Mouse (Mus musculus): Measurements from ENCODE around the gene Bcl6. TPM values are rescaled to one million over a fixed set of nuclear protein-coding genes. Genes with fewer than 3 reads are reported as not detected.

Gene Bcl6
- polyA plus RNA-seq, 1 experiment from 2014 or later = 0.11 TPM

- Histone ChIP-seq H3K36me3 (ENCODE audit: control insufficient read depth, insufficient read depth, low read length) (no peaks in the 10 kb centered on the region), H3K4me3 (ENCODE audit: low read depth, low read length) (no peak overlapping the region), H3K4me1 (ENCODE audit: control insufficient read depth, insufficient read depth, low read length) (no peaks in the 10 kb centered on the region), H3K9me3 (ENCODE audit: control insufficient read depth, low read length) (no peaks in the 10 kb centered on the region), H3K9ac (ENCODE audit: low read length) (no peak overlapping the region), H3K27ac (ENCODE audit: low read depth, low read length) (no peak overlapping the region), H3K27me3 (ENCODE audit: control insufficient read depth, insufficient read depth, low read length) (no peaks in the 10 kb centered on the region), H3K4me2 (no peak overlapping the region)
- WGBS = 74% methylated on average over 5 of the region's 5 CpGs
- ATAC-seq (ENCODE audit: low FRiP score) (no peak), DNase-seq (ENCODE audit: low spot score, missing footprints) (no peak)
Measured at GRCm38 (mm10) chr16:24016742-24017141, 28.1 kb upstream of the Bcl6 start.

- 49% methylated on average over 6 of the region's 6 CpGs for whole genome bisulfite sequencing
- ATAC-seq (ENCODE audit: low FRiP score) (no peak), DNase-seq (ENCODE audit: low spot score, missing footprints) (no peak)
- H3K4me1 ChIP-seq (ENCODE audit: control insufficient read depth, insufficient read depth, low read length) = no peaks in the 10 kb centered on the region
- no peaks in the 10 kb centered on the region for H3K27me3 ChIP-seq (ENCODE audit: control insufficient read depth, insufficient read depth, low read length)
- H3K9me3 ChIP-seq (ENCODE audit: control insufficient read depth, low read length) = no peaks in the 10 kb centered on the region
- H3K4me3 ChIP-seq (ENCODE audit: low read depth, low read length) = no peak overlapping the region
- no peak overlapping the region for H3K9ac ChIP-seq (ENCODE audit: low read length)
- H3K36me3 ChIP-seq (ENCODE audit: control insufficient read depth, insufficient read depth, low read length) = no peaks in the 10 kb centered on the region
- H3K4me2 ChIP-seq = no peak overlapping the region
- no peak overlapping the region for H3K27ac ChIP-seq (ENCODE audit: low read depth, low read length)
Measured at GRCm38 (mm10) chr16:24016273-24016672, 27.6 kb upstream of the Bcl6 start.

GRCm38 (mm10) chr16:24014378-24014777 lies 25.7 kb upstream of the Bcl6 start:
- H3K4me1 ChIP-seq (ENCODE audit: control insufficient read depth, insufficient read depth, low read length) = no peaks in the 10 kb centered on the region
- no peak overlapping the region for H3K4me3 ChIP-seq (ENCODE audit: low read depth, low read length)
- 86% methylated on average over 3 of the region's 3 CpGs for WGBS
- H3K27me3 ChIP-seq (ENCODE audit: control insufficient read depth, insufficient read depth, low read length) = no peaks in the 10 kb centered on the region
- H3K9me3 ChIP-seq (ENCODE audit: control insufficient read depth, low read length) = no peaks in the 10 kb centered on the region
- ATAC-seq (ENCODE audit: low FRiP score) (no peak), DNase-seq (ENCODE audit: low spot score, missing footprints) (no peak)
- no peaks in the 10 kb centered on the region for H3K36me3 ChIP-seq (ENCODE audit: control insufficient read depth, insufficient read depth, low read length)
- H3K27ac ChIP-seq (ENCODE audit: low read depth, low read length) = no peak overlapping the region
- H3K4me2 ChIP-seq = no peak overlapping the region
- H3K9ac ChIP-seq (ENCODE audit: low read length) = no peak overlapping the region

DNA sequence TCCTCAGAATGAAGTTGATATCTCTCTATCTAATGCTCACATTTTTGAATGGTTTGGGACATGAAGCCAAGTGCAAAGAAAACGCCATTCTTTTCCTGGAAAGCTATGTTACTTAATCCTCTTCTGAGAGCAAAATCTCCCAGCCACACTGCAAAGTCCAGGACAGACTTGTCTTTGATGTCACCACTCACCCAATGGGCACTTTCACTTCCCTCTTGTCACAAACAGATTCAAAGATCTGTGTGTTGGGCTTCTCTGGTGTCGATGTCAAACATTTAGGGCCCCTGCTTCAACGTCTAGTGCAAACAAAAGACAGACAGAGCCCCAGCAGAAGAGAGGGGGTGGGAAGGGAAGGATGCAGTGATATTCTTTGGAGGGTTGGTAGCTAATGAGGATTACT lies 23.4 kb upstream of the Bcl6 start:
- WGBS = 52% methylated on average over 3 of the region's 3 CpGs
- ATAC-seq (ENCODE audit: low FRiP score) (no peak), DNase-seq (ENCODE audit: low spot score, missing footprints) (no peak)
- Histone ChIP-seq H3K4me1 (ENCODE audit: control insufficient read depth, insufficient read depth, low read length) (no peaks in the 10 kb centered on the region), H3K36me3 (ENCODE audit: control insufficient read depth, insufficient read depth, low read length) (no peaks in the 10 kb centered on the region), H3K4me3 (ENCODE audit: low read depth, low read length) (no peak overlapping the region), H3K9me3 (ENCODE audit: control insufficient read depth, low read length) (no peaks in the 10 kb centered on the region), H3K9ac (ENCODE audit: low read length) (no peak overlapping the region), H3K27ac (ENCODE audit: low read depth, low read length) (no peak overlapping the region), H3K4me2 (no peak overlapping the region), H3K27me3 (ENCODE audit: control insufficient read depth, insufficient read depth, low read length) (no peaks in the 10 kb centered on the region)

GRCm38 (mm10) chr16:24011306-24011705 lies 22.7 kb upstream of the Bcl6 start:
- H3K9me3 ChIP-seq (ENCODE audit: control insufficient read depth, low read length) = no peaks in the 10 kb centered on the region
- H3K4me1 ChIP-seq (ENCODE audit: control insufficient read depth, insufficient read depth, low read length) = no peaks in the 10 kb centered on the region
- H3K9ac ChIP-seq (ENCODE audit: low read length) = no peak overlapping the region
- DNase-seq (ENCODE audit: low spot score, missing footprints) (no peak), ATAC-seq (ENCODE audit: low FRiP score) (no peak)
- no peak overlapping the region for H3K27ac ChIP-seq (ENCODE audit: low read depth, low read length)
- no peaks in the 10 kb centered on the region for H3K27me3 ChIP-seq (ENCODE audit: control insufficient read depth, insufficient read depth, low read length)
- no peaks in the 10 kb centered on the region for H3K36me3 ChIP-seq (ENCODE audit: control insufficient read depth, insufficient read depth, low read length)
- 75% methylated on average over 3 of the region's 3 CpGs for WGBS
- H3K4me2 ChIP-seq = no peak overlapping the region
- no peak overlapping the region for H3K4me3 ChIP-seq (ENCODE audit: low read depth, low read length)

DNA sequence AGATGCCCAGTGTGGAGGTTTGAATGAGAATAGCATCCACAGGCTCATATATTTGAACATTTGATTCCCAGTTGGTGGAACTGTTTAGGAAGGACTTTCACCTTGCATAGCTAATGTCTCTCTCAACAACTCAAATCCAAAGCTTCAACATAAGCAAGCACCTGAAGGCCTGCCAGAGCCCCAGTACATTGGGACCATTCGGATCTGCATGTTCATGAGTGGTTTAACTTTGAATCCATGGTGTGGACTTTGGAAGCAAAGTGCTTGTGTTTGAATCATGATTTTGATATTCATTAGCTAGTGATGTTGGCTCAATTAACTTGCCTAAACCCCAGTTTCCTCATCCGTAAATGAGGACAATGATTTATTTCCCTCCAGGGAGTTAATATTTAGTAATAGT lies 21.2 kb upstream of the Bcl6 start:
- Histone ChIP-seq H3K9me3 (ENCODE audit: control insufficient read depth, low read length) (no peaks in the 10 kb centered on the region), H3K27ac (ENCODE audit: low read depth, low read length) (no peak overlapping the region), H3K27me3 (ENCODE audit: control insufficient read depth, insufficient read depth, low read length) (no peaks in the 10 kb centered on the region), H3K4me1 (ENCODE audit: control insufficient read depth, insufficient read depth, low read length) (no peaks in the 10 kb centered on the region), H3K9ac (ENCODE audit: low read length) (no peak overlapping the region), H3K4me2 (no peak overlapping the region), H3K36me3 (ENCODE audit: control insufficient read depth, insufficient read depth, low read length) (no peaks in the 10 kb centered on the region), H3K4me3 (ENCODE audit: low read depth, low read length) (no peak overlapping the region)
- 93% methylated on average over 2 of the region's 2 CpGs for WGBS
- DNase-seq (ENCODE audit: low spot score, missing footprints) = no peak
- no peak for ATAC-seq (ENCODE audit: low FRiP score)

GRCm38 (mm10) chr16:24005928-24006327 lies 17.3 kb upstream of the Bcl6 start:
- H3K4me2 ChIP-seq = no peak overlapping the region
- H3K4me1 ChIP-seq (ENCODE audit: control insufficient read depth, insufficient read depth, low read length) = no peaks in the 10 kb centered on the region
- no peaks in the 10 kb centered on the region for H3K36me3 ChIP-seq (ENCODE audit: control insufficient read depth, insufficient read depth, low read length)
- H3K9ac ChIP-seq (ENCODE audit: low read length) = no peak overlapping the region
- H3K27me3 ChIP-seq (ENCODE audit: control insufficient read depth, insufficient read depth, low read length) = no peaks in the 10 kb centered on the region
- no peak overlapping the region for H3K27ac ChIP-seq (ENCODE audit: low read depth, low read length)
- WGBS = 88% methylated on average over 8 of the region's 8 CpGs
- DNase-seq (ENCODE audit: low spot score, missing footprints) (no peak), ATAC-seq (ENCODE audit: low FRiP score) (no peak)
- H3K9me3 ChIP-seq (ENCODE audit: control insufficient read depth, low read length) = no peaks in the 10 kb centered on the region
- H3K4me3 ChIP-seq (ENCODE audit: low read depth, low read length) = no peak overlapping the region

DNA sequence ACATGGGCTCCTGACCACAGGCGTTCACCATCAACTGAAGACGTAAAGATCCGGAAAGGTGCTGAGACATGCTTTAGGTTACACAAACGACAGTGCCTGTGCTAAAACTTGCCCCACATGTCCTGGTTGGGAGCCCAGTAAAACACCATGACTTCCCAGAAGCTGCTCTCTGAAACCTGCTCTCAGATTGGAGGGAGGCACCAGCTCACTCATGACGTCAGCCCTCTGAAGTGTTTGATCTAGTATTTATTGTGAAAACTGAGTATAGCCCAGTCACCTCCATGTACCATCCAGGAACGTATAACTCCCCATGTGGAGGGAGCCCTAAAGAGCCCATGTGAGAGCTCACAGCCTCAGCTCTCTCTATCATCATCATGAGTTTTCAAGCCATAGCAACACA lies 9.3 kb upstream of the Bcl6 start:
- H3K4me3 ChIP-seq (ENCODE audit: low read depth, low read length) = no peak overlapping the region
- whole genome bisulfite sequencing = 90% methylated on average over 6 of the region's 6 CpGs
- no peaks in the 10 kb centered on the region for H3K27me3 ChIP-seq (ENCODE audit: control insufficient read depth, insufficient read depth, low read length)
- no peak overlapping the region for H3K27ac ChIP-seq (ENCODE audit: low read depth, low read length)
- no peaks in the 10 kb centered on the region for H3K9me3 ChIP-seq (ENCODE audit: control insufficient read depth, low read length)
- H3K4me2 ChIP-seq = no peak overlapping the region
- DNase-seq (ENCODE audit: low spot score, missing footprints) = no peak
- no peak overlapping the region for H3K9ac ChIP-seq (ENCODE audit: low read length)
- no peaks in the 10 kb centered on the region for H3K4me1 ChIP-seq (ENCODE audit: control insufficient read depth, insufficient read depth, low read length)
- ATAC-seq (ENCODE audit: low FRiP score) = no peak
- H3K36me3 ChIP-seq (ENCODE audit: control insufficient read depth, insufficient read depth, low read length) = no peaks in the 10 kb centered on the region

DNA sequence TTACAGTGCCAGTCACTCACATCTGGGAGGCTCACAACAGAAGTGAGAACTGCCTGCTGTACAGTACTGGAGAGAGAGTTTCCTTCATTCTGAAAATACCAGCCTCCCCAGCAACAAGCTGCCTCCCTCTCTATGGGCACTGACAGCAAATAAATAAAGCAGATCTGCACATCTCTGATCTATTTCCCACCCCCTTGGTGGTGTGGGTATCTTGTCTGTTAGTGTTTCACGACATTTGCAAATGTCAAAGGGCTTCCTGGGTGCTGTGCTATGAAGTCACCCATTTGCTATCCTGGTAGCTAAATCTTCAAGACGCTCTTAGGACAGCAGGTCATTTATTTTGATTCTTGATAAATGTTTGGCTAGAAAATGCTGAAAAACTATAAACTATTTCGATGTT lies 8.6 kb upstream of the Bcl6 start:
- Histone ChIP-seq H3K27ac (ENCODE audit: low read depth, low read length) (no peak overlapping the region), H3K4me3 (ENCODE audit: low read depth, low read length) (no peak overlapping the region), H3K27me3 (ENCODE audit: control insufficient read depth, insufficient read depth, low read length) (no peaks in the 10 kb centered on the region), H3K9ac (ENCODE audit: low read length) (no peak overlapping the region), H3K9me3 (ENCODE audit: control insufficient read depth, low read length) (no peaks in the 10 kb centered on the region), H3K36me3 (ENCODE audit: control insufficient read depth, insufficient read depth, low read length) (no peaks in the 10 kb centered on the region), H3K4me1 (ENCODE audit: control insufficient read depth, insufficient read depth, low read length) (no peaks in the 10 kb centered on the region), H3K4me2 (no peak overlapping the region)
- 91% methylated on average over 3 of the region's 3 CpGs for WGBS
- no peak for ATAC-seq (ENCODE audit: low FRiP score)
- DNase-seq (ENCODE audit: low spot score, missing footprints) = no peak

- Histone ChIP-seq H3K4me2 (no peak overlapping the region), H3K36me3 (ENCODE audit: control insufficient read depth, insufficient read depth, low read length) (no peaks in the 10 kb centered on the region), H3K4me3 (ENCODE audit: low read depth, low read length) (no peak overlapping the region), H3K9ac (ENCODE audit: low read length) (no peak overlapping the region), H3K9me3 (ENCODE audit: control insufficient read depth, low read length) (no peaks in the 10 kb centered on the region), H3K27me3 (ENCODE audit: control insufficient read depth, insufficient read depth, low read length) (no peaks in the 10 kb centered on the region), H3K4me1 (ENCODE audit: control insufficient read depth, insufficient read depth, low read length) (no peaks in the 10 kb centered on the region), H3K27ac (ENCODE audit: low read depth, low read length) (no peak overlapping the region)
- DNase-seq (ENCODE audit: low spot score, missing footprints) = no peak
- ATAC-seq (ENCODE audit: low FRiP score) = no peak
- WGBS = 88% methylated on average over 7 of the region's 7 CpGs
Measured at GRCm38 (mm10) chr16:23996342-23996741, 7.7 kb upstream of the Bcl6 start.
